Mouse (Mus musculus) spleen, adult 2 months (tissue): ENCODE results near the gene Mllt11. TPM values are rescaled to one million over a fixed set of nuclear protein-coding genes. Genes with fewer than 3 reads are reported as not detected.

ENCODE experiments used
- DNase-seq, 2 experiments: peaks; one replicate each; pipeline versions ENCODE4 v3.0.0 to v3.0.0-alpha.2; 2012 to 2021; ENCODE audit warnings: low spot score in 2 of 2, low read depth in 1 of 2
- H3K27ac ChIP-seq: fragments of 200-500 bp; 2 replicates; pipeline ENCODE4 v1.5.1; 2012; ENCODE audit warnings: low read length, inconsistent platforms; ENCODE audit not compliant: insufficient read depth
- H3K27me3 ChIP-seq: fragments of 200-500 bp; 2 replicates; pipeline ENCODE4 v1.6.1; 2012; ENCODE audit warnings: mild to moderate bottlenecking, moderate library complexity, low read length, inconsistent platforms; ENCODE audit not compliant: control insufficient read depth, insufficient read depth
- H3K36me3 ChIP-seq: fragments of 200-500 bp; 2 replicates; pipeline ENCODE4 v1.6.1; 2012; ENCODE audit warnings: mild to moderate bottlenecking, low read length, inconsistent platforms; ENCODE audit not compliant: control insufficient read depth, insufficient read depth
- H3K4me1 ChIP-seq: fragments of 200-500 bp; 2 replicates; pipeline ENCODE4 v1.6.1; 2011; ENCODE audit warnings: inconsistent platforms; ENCODE audit not compliant: control insufficient read depth, insufficient read depth, insufficient read length
- H3K4me3 ChIP-seq: fragments of 200-500 bp; 2 replicates; pipeline ENCODE4 v1.5.1; 2011; ENCODE audit warnings: mild to moderate bottlenecking, inconsistent platforms; ENCODE audit not compliant: insufficient read depth, insufficient read length; ENCODE audit errors: extremely low read depth
- CTCF ChIP-seq: fragments of 200-500 bp; IDR thresholded peaks from 2 replicates; pipeline ENCODE4 v1.5.1; 2011; ENCODE audit warnings: mild to moderate bottlenecking, inconsistent platforms; ENCODE audit not compliant: insufficient read depth, insufficient read length, insufficient replicate concordance; ENCODE audit errors: extremely low read depth
- POLR2A ChIP-seq: fragments of 200-500 bp; IDR thresholded peaks from 2 replicates; pipeline ENCODE4 v1.6.1; 2011; ENCODE audit warnings: low read depth, low read length, inconsistent platforms
- WGBS: fragments of 180-500 bp; shearing (Covaris S2); methylation state at CpG from one replicate; pipeline ENCODE4 v1.1.7; 2018; 5-methylcytosine and 5-hydroxymethylcytosine counted together
- polyA plus RNA-seq: library from polyadenylated mRNA; depleted of rRNA; stranded (reverse); fragments of >200 nt; gene quantifications from 2 replicates; pipeline ENCODE4 v1.2.3, GENCODE M21; 2012

The Mllt11 gene
- polyA plus RNA-seq, 1 experiment = 16.2 TPM

GRCm38 (mm10) chr3:95203880-95204279 is 28.1 kb downstream of the Mllt11 start:
- no peak for DNase-seq
- Histone ChIP-seq H3K27ac (no peak overlapping the region), H3K4me3 (no peak overlapping the region), H3K36me3 (peaks cover 49% of the 10 kb centered on the region), H3K27me3 (no peaks in the 10 kb centered on the region), H3K4me1 (no peaks in the 10 kb centered on the region)
- TF ChIP-seq CTCF = no peak
- no peak for TF ChIP-seq POLR2A
- 95% methylated on average over 6 of the region's 6 CpGs for WGBS

GRCm38 (mm10) chr3:95200562-95200961 is 31.4 kb downstream of the Mllt11 start:
- Histone ChIP-seq H3K27ac (no peak overlapping the region), H3K36me3 (peaks cover 55% of the 10 kb centered on the region), H3K4me3 (no peak overlapping the region), H3K27me3 (no peaks in the 10 kb centered on the region), H3K4me1 (no peaks in the 10 kb centered on the region)
- 97% methylated on average over 2 of the region's 2 CpGs for WGBS
- no peak for TF ChIP-seq CTCF
- TF ChIP-seq POLR2A = no peak
- DNase-seq = no peak

- H3K4me1 ChIP-seq = no peaks in the 10 kb centered on the region
- H3K36me3 ChIP-seq = peaks cover 53% of the 10 kb centered on the region
- no peak overlapping the region for H3K27ac ChIP-seq
- DNase-seq = no peak
- H3K27me3 ChIP-seq = no peaks in the 10 kb centered on the region
- H3K4me3 ChIP-seq = no peak overlapping the region
- WGBS = 84% methylated on average over 7 of the region's 7 CpGs
- no peak for TF ChIP-seq POLR2A
- TF ChIP-seq CTCF = no peak
Measured at GRCm38 (mm10) chr3:95200132-95200531, 31.8 kb downstream of the Mllt11 start.

DNA sequence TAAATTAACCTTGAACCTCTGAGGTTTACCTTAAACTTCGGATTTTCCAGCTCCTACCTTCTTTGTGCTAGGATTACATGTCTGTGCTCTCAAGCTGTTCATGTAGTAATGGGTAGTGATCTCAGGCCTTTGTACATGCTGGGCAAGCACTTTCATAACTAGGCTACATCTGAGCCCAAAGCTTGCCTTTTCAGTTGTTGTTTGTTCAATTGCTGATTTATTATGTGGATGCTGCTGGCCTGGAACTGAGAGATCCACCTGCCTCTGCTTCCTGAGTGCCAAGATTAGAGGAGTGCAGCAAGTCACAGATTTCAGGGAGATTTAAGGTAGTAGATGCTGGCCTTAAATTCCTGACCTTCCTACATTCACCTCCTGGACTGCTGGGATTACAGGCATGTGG is 32.9 kb downstream of the Mllt11 start:
- H3K4me1 ChIP-seq = no peaks in the 10 kb centered on the region
- no peak overlapping the region for H3K4me3 ChIP-seq
- no peaks in the 10 kb centered on the region for H3K27me3 ChIP-seq
- TF ChIP-seq CTCF (no peak), POLR2A (no peak)
- no peak overlapping the region for H3K27ac ChIP-seq
- no peak for DNase-seq
- peaks cover 53% of the 10 kb centered on the region for H3K36me3 ChIP-seq
- 92% methylated on average over 1 of the region's 1 CpGs for WGBS

DNA sequence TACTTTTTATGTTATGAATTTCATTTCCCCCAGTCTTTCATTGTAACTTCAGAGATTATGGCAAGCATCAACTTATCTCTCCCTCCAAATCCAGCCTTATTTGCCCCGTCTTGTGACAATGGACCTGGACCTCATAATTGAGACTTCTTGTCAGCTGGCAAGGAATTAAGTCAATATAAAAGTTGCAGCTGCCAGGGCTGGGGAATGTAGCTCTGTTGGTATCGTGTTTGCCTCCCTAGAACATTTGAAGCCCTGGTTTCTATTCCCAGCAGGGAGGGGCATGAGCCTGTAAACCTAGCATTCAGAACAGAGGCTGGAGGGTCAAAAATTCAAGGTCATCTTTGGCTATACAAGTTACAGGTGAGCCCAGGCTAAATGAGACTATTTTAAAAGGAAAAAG is 36.2 kb downstream of the Mllt11 start:
- Histone ChIP-seq H3K36me3 (peaks cover 38% of the 10 kb centered on the region), H3K27me3 (no peaks in the 10 kb centered on the region), H3K27ac (no peak overlapping the region), H3K4me1 (no peaks in the 10 kb centered on the region), H3K4me3 (no peak overlapping the region)
- 95% methylated on average over 2 of the region's 2 CpGs for WGBS
- TF ChIP-seq CTCF = no peak
- TF ChIP-seq POLR2A = no peak
- DNase-seq = no peak

DNA sequence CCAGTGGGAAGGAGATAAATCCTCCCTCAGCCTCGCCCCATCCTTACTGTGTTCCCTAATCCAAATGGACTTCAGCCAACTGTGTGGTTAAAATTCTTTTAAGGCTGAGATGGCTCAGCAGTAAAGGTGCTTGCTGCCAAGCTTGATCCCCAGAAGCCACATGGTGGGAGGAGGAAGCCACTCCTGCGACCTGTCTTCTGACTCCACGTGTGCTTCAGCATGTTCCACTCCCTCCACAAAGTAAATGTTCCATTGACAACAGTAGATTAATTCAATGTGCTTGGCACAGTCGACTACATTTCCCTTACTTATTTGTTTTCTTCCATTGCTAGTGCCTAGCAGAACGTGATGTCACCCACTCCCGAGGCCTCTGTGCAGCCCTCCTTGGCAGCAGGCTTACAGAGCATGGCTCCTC is 37.2 kb downstream of the Mllt11 start:
- no peak for DNase-seq
- TF ChIP-seq POLR2A (no peak), CTCF (no peak)
- Histone ChIP-seq H3K4me3 (no peak overlapping the region), H3K27me3 (no peaks in the 10 kb centered on the region), H3K4me1 (no peaks in the 10 kb centered on the region), H3K36me3 (peaks cover 36% of the 10 kb centered on the region), H3K27ac (no peak overlapping the region)
- 86% methylated on average over 6 of the region's 6 CpGs for WGBS

- no peak for TF ChIP-seq POLR2A
- no peak for TF ChIP-seq CTCF
- 95% methylated on average over 6 of the region's 6 CpGs for WGBS
- H3K4me1 ChIP-seq = no peaks in the 10 kb centered on the region
- no peaks in the 10 kb centered on the region for H3K27me3 ChIP-seq
- H3K4me3 ChIP-seq = no peak overlapping the region
- H3K36me3 ChIP-seq = peaks cover 29% of the 10 kb centered on the region
- H3K27ac ChIP-seq = no peak overlapping the region
- no peak for DNase-seq
Measured at GRCm38 (mm10) chr3:95186888-95187287, 45.1 kb downstream of the Mllt11 start.

DNA sequence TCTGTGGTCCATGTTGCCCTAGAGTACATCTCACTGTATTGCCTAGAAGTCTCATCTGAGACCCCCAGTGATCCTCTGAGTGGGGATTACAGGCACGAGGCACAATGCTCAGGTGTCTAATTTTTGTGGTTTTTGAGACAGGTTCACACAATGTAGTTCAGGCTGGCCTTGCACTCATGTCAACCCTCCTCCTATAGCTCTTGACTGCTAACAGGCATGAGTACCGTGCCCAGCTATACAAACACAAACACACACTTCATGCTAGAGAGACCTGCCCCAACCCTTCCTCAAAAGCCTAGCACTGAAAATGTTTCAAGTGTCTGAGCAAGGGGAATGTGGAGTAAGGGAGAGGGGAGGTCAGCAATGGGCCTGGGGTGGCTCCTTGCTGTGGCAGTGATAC is 45.9 kb downstream of the Mllt11 start:
- Histone ChIP-seq H3K27me3 (no peaks in the 10 kb centered on the region), H3K4me3 (no peak overlapping the region), H3K27ac (no peak overlapping the region), H3K4me1 (no peaks in the 10 kb centered on the region), H3K36me3 (peaks cover 28% of the 10 kb centered on the region)
- TF ChIP-seq POLR2A (no peak), CTCF (no peak)
- DNase-seq = no peak
- WGBS = 88% methylated on average over 2 of the region's 2 CpGs
